Mouse (Mus musculus): Measurements from ENCODE around the gene Palld. TPM values are rescaled to one million over a fixed set of nuclear protein-coding genes. Genes with fewer than 3 reads are reported as not detected.

Palld gene
- total and polyA plus RNA-seq, 3 experiments: 0.87 to 7.1 (median 2.6) TPM

GRCm38 (mm10) chr8:61736117-61736516 lies 166.4 kb downstream of the Palld start (continued):
- TF ChIP-seq MAZ (IDR thresholded peaks at IDR 0.05; ENCODE audit: low read depth, low read length): no peak

GRCm38 (mm10) chr8:61734164-61734563 lies 168.3 kb downstream of the Palld start:
- Histone ChIP-seq H3K27me3 (replicated peaks) (no peaks in the 10 kb centered on the region), H3K79me2 (replicated peaks; ENCODE audit: control insufficient read depth, extremely low read depth, insufficient read depth, poor library complexity, severe bottlenecking) (no peaks in the 10 kb centered on the region), H3K36me3 (replicated peaks in 1 of 2; ENCODE audit: control insufficient read depth in 1 of 2, insufficient read depth in 1 of 2, low read length in 1 of 2) (no peaks in the 10 kb centered on the region), H3K9me3 (replicated peaks; ENCODE audit: low read length) (no peaks in the 10 kb centered on the region), H3K4me1 (ENCODE audit: control insufficient read depth in 1 of 2, insufficient read depth in 2 of 2) (peaks cover 0 to 4% of the 10 kb centered on the region in 2 experiments; a peak in 3 of 4 replicates), H3K4me3 (replicated peaks in 1 of 3; ENCODE audit: low read depth in 2 of 3, low read length in 2 of 3, poor library complexity in 1 of 3) (no peak overlapping the region), H3K27ac (ENCODE audit: insufficient read depth, low read depth) (no peak overlapping the region), H3K4me2 (ENCODE audit: insufficient read depth, low read depth, poor library complexity, severe bottlenecking) (no peak overlapping the region), H3K9ac (ENCODE audit: insufficient read depth, low read depth) (no peak overlapping the region)
- in situ Hi-C loops (cut with MboI; ENCODE audit: low pct_ligation_motif_present, low pct_unique_long_range_greater_than_20kb, low sequenced_read_pairs): no loop called here
- dilution Hi-C loops (cut with MboI; ENCODE audit: extremely low pct_ligation_motif_present, extremely low pct_unique_long_range_greater_than_20kb, low sequenced_read_pairs): no loop called here
- no peak for DNase-seq (ENCODE audit: extremely low read depth)
- TF ChIP-seq USF1 (IDR thresholded peaks at IDR 0.05; ENCODE audit: low read depth, low read length) (no peak), BHLHE40 (IDR thresholded peaks at IDR 0.05; ENCODE audit: low read depth, low read length) (no peak), MYC (IDR thresholded peaks at IDR 0.05; ENCODE audit: low read depth, low read length) (no peak), MAX (IDR thresholded peaks at IDR 0.05; ENCODE audit: low read length) (no peak), CHD1 (IDR thresholded peaks at IDR 0.05; ENCODE audit: low read depth, low read length) (no peak), KAT2A (IDR thresholded peaks at IDR 0.05; ENCODE audit: insufficient replicate concordance, low read length) (no peak), UBTF (IDR thresholded peaks at IDR 0.05; ENCODE audit: low read depth, low read length) (no peak), GABPA (IDR thresholded peaks at IDR 0.05; ENCODE audit: insufficient replicate concordance, low read depth, low read length) (no peak), SIN3A (IDR thresholded peaks at IDR 0.05; ENCODE audit: low read length) (no peak), MAZ (IDR thresholded peaks at IDR 0.05; ENCODE audit: low read depth, low read length) (no peak), ZC3H11A (IDR thresholded peaks at IDR 0.05; ENCODE audit: low read depth, low read length) (no peak), MEF2A (IDR thresholded peaks at IDR 0.05; ENCODE audit: borderline replicate concordance, low read depth, low read length) (no peak), SMC3 (IDR thresholded peaks at IDR 0.05; ENCODE audit: low read depth, low read length) (no peak), E2F4 (IDR thresholded peaks at IDR 0.05; ENCODE audit: insufficient replicate concordance, low read depth, low read length) (no peak), PAX5 (IDR thresholded peaks at IDR 0.05; ENCODE audit: low read length) (no peak), RAD21 (IDR thresholded peaks at IDR 0.05; ENCODE audit: low read depth, low read length) (no peak), TCF12 (IDR thresholded peaks at IDR 0.05; ENCODE audit: low read depth, low read length) (no peak), HCFC1 (IDR thresholded peaks at IDR 0.05; ENCODE audit: low read depth, low read length) (no peak), ETS1 (conservative IDR thresholded peaks at IDR 0.05; ENCODE audit: low read depth, low read length) (no peak), JUN (IDR thresholded peaks at IDR 0.05; ENCODE audit: insufficient read depth, low read depth, low read length) (no peak)
